Mouse (Mus musculus): ENCODE measurements at regions not wholly inside any gene's neighbourhood (a gene's known extent, or its start where the extent isn't known, plus 50 kb on each side); places are given as distances from the start of the nearest gene placed in this dataset.

DNA sequence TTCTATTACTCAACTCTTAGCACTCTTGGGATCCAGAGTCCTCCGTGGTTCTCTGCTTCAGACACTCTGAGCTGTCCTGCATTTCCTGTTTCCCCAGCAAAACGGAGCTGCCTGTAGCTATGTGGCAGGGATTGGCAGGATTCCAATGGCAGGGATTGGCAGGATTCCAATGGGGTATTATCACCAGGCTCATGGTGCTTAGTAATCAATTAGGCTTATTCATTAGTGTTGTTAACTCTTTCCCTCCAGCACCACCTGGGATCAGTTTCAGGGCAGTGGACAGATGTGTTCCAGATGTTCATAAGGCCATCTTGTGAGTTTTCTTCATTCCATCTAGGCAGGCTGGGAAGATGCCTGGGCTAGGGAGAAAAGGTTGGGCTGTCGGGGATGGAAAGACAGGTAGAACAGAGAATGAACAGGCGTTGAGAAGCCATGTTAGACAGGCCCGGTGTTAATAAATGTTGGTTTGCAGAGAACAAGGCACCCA lies 163.5 kb downstream of the Emp1 start:
- DNase-seq: peak; percentile 30

DNA sequence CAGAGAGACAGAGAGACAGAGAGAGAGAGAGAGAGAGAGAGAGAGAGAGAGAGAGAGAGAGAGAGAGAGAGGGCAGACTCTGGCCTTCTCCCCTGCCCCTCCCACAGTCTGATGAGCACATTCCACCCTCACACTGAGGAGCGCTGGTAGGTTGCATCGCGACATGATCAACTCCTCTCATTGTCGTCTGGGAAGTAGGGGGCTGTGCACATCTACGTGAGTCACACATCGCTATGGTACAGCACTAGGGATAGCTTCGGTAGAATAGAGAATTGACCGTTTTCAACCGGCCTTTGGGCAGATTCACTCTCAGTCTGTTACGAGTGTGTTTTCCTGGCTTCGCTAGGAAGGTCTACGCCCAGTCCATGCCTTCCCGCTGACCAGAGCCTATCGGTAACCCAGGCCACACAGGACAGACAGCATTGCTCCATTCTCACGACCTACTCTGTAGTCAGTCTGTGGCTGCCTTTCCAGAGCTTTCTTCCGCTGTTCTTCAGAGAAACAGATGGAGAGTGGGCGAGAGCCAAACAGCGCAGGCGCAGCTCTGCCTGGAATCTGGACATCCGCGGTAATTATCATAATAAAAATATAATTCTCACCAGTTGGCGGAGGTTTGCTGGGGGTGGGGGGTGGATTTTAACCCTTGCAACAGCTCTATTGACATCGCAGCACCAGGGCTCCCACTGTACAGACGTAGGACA lies 164.3 kb downstream of the Emp1 start:
- no peak for DNase-seq

DNA sequence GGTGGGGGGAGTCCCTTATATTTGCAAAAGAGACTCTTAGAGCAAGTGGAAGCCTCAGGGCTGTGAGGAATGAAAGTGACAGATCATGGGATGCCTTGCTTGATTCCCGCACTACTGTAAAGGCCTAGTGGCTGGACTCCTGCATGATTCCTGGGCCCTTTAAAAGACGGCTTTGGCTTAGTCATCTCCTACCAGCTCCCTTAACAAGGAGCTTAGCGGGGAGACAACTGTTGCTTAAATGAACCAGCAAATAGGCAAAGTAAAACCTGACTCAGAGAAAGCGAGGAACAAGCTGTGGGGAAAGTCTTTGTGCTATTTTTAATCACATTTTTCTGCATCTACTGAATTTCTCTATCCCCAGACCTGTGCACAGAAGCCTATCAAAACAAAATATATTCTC lies 165.5 kb downstream of the Emp1 start:
- DNase-seq: no peak

DNA sequence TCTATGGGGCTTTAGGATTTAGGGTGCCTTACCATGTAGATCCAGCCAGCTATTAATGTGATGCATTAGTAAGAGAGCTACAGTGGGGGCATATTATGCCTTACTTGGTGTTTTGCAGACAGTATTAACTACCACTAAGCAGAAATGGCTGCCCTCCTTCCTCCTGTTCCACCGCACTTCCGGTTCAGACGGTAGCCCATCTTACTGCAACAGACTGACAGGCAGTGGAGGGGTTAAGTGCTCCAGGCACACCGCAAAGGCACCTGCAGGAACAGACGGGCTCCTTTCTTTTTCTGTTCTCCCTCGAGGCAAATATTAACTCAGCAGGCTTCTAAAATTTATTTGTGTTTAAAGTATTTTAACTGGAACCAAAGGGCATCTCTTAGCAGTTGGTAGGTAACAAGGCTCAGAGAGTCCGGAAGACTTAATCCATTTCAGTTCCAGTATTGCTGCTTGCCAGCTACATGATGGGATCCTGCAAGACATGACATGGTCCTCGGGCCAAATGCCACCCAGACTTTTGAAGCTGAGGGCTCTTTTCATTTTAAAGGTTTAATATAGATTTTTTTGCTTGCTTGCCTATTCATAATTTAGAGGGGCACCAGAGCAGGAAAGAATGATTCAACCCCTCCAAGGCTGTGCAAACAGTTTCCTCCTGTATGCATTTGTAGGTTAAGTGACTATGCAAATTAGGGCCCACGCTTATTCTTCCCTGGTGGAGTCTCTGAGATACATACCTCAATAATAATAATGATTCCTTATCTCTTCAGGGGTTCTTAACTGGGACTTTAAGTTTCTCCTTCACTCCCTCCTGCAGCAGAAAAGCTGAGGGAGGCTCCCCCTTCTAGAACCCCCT lies 177.7 kb downstream of the Emp1 start:
- no peak for DNase-seq

DNA sequence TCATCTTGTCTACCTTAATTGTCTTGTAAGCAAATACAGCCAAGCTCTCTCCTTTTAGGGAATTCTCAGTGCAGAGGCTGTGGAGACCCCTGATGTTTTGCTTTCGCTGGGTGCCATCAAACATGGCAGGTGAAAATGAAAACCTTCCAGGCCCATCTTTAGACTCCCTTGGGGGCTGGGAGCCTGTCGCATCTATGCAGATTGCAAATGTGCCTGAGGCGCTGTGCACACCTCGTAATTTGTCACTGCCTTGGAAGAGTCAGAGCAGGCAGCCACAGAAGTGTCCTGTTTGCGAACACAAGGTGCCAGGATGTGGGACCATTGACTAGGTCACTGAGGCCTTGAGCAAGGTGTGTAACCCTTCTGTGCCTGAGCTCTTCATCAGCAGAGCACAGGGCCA lies 179.2 kb downstream of the Emp1 start:
- DNase-seq: no peak

DNA sequence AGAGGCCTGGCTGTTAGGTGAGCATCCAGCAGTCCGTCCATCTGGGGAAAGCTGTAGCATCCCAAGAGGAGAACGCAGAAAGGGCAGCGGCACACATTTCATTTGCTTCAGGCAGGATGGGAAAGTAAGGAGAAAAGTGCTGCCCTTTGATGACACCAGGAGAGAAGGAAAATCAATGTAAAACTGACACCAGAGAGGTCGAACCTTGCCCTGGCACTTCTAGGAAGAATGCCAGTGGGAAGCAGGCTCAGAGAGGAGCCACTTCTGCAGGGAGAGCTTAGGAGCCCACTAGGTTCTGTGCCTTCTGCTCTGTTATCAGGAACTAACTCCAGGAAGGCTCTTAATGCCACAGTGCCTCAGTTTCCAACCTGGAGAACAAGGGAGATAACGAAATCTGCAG lies 180.0 kb downstream of the Emp1 start:
- no peak for DNase-seq

DNA sequence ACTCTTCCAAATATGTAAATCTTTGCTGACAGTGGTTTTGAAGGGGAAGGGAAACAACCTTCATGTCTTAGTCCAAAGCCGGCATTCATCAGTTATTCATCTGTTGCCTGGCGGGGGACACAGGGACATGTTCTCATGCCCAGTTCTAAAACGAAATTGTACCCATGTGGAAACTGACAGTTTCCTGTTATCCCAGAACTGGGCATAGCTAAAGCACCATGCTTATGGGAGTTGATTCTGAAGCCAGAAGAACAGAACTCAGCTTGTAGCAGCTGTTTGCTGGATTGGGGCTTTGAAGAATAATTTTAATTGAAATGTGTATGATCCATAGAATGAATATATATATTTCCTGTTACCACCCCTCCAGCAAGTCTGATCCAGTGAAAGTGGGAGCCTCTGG lies 181.0 kb downstream of the Emp1 start:
- no peak for DNase-seq

DNA sequence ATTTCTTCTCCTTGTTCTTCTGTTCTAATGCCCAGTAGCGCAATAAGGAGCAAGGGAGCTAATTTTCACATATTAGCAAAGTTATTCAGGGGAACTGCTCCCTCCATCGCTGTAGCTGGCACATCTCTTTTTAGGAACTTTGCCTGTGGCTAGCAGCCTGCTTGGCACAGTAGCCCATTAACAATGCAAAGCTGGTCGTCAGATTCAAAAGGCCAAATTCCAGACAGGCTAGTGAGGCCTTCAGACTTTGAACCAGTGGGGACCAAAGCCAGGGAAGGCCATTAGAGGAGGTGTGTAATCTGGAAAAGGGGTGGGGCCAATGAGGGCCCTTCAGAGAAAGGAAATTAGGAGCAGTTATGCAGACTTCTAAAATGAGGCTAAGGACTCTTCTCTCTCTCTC lies 181.5 kb downstream of the Emp1 start:
- no peak for DNase-seq

DNA sequence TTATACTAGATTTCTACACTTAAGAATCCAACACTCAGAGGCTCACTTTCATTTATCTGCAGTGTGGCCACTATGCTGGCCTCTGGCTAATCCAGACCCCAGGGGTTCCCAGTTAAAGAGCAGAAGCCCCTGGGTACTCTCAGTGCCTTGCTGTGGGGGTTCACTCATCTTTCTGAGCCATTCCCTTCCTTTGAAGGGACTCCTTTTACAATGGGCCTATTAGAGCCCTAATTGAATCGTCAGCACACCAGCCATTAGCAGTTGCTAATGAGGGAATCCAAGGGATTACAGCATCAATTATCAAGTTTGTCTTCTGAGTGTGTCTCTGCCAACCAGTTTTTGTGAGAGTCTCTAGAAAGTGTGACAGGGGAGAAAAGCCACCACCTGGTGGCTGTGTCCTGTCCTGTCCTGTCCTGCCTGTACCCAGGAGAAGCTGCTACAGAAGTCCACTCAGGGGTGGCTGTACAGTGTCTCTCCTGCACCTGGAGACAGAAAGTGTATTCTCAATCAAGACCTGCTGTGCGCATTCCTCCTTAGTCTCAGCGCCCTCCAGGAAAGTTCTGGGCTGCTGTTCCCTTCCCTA lies 188.1 kb downstream of the Emp1 start:
- no peak for DNase-seq

DNA sequence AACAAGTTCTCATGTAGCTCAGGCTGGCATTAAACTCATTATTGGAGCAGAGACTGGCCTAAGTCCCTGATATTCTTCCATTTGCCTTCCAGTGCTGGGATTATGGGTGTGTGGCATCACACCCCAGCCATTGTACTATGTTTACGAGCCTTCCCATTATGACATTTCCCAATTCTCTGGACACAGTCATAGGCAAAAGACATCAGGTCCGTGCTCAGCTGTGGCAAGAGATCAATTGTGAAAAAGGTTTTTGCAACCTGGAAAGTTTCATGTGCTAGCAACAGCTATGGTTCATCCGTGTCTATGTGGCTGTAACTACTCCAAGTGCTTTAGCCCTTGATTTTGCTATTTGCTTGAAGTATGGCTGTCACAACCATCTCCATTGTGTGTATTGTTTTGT lies 190.1 kb downstream of the Emp1 start:
- DNase-seq: no peak

DNA sequence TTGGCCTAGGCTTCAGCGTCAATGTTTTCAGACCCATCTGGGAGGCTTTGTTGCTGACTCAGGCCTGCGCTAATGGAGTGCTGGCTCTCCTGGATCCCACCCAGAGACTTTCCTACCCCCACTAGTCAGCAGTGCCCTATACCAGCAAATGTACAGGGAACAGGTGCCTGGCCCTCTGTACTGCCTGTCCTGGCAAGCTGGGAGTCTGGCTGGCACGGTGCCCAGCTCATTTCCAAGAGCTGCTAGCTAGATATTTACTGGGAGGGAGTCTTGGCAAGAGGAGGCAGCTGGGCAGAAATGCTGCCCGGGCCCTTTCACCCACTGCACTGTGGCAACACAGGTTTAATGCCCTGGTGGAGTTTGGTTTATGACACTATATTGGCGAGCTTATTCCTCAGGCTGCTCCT lies 197.2 kb downstream of the Emp1 start:
- DNase-seq: peak; percentile 46

DNA sequence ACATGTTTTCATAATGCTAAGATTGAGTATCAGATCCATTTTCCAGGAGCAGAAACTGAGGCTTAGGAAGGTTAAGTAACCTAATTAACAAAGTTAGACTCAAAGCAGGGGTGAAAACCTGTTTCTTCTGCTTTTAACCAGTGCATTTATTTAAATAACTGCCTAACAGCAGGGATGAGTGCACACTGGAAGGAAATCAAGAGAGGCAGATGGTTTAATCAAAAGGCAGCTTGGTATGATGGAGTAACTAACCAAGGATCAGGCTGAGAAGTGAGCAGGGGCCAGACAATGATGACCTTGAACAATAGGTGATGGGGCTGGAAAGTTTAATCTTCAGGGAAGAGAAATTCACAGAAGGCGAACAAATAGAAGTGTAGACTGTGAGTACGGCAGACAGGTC lies 199.9 kb downstream of the Emp1 start:
- DNase-seq: no peak

DNA sequence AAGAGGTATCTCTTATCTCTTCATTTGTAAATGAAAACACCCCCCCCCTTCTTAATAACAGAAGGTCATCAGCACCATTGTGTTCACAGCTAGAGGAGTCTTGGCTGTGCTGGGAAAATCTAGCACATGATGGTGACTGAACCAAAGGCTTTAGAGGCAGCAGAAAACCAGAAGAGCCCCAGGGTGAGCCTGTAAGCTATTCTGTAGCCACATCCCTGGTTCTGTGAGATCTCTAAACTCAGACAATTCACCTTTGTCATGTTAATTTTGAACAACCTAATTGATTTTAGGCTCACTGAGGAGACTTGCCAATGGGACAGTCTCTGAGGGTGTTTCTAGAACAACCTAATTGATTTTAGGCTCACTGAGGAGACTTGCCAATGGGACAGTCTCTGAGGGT lies 201.4 kb downstream of the Emp1 start:
- DNase-seq: no peak

DNA sequence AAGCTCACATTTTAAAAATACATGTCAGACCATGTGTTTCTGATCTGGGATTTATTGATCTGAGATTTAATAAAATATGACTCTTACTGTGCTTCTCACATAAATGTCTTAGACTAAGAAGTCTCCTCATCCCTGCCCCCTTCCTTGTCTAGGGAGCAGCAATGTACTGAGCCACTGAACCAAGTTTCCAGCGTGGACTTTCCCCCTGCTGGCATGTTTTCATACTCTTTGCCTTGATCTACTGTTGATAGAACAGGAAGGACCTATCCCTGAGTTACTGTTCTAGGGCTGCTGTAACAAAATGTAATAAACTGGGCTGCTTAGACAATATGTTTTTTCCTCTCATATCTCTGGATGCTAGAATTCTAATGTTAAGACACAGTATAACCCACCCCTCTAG lies 206.7 kb downstream of the Emp1 start:
- DNase-seq: no peak

DNA sequence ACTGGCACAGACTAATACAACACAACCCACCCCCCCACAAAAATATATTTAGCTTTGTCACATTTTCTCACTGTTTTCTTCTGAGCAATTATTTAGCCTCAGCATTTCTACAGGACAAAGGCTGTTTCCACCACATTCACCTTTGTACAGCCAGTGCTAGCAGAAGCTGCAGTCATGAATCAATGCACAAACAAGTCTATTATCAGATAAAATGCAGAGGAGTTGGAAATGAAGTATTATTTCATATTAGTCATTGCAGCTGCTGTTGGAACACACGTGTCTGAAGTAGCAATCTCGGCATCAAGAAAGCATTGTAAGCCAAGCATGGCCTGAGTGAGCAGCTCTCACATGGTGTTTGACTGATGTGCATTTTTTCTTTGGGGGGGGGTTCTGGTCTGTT lies 212.9 kb downstream of the Emp1 start:
- DNase-seq: no peak

DNA sequence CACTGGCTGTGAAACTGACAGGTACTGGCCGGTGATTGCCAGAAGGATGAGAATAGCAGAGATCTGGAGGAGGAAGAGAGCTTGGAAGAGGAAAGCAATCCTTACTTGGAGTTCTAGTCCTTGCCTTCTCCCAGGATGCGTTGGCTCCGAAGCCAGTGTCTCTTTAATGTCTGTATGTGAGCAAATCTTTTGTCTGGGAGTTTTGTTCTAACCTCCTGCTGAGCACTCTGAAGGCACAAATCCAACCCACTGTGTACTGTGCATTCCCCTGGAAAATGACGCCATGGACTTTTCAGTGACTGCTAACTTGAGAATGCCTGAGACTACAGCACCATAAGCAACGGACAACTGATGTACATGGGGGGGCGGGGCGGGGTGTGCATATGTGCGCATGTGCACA lies 216.4 kb downstream of the Emp1 start:
- DNase-seq: no peak

DNA sequence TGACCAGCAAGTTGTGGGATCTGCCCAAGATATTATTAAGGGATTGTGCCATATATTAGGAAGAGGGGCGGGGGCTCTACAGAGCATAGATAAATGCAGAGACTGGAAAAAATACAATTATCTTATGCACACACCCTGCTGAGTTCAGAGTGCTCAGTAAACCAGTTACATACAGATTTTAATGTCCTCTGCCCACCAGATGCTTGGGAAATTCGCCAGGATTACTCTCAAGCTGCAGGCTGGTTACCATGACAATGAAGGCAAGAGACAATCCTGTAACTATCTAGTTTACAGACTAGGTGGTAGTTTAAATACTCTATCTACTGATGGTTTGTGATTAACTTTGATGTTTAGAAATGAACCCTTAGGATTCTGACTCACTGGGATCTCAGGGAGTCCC lies 220.2 kb downstream of the Emp1 start:
- no peak for DNase-seq

DNA sequence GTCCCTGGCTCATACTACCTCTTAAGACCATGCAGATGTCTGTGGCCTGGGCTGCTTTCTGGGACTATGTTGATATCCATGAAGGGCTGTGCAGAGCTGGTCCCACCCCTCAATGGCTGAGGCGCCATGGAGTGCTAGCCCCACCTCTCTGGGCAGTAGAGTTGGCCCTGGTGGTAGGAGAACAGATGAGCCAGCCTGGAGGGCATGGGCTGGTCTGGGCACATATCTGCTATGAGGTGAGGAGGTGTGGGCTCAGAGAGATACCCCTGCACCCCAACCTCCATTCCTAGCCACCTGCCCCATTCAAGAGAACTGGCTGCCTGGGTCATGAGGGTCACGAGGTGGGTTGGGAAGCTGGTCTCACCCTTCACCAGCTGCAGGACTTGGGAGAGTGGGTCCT lies 222.4 kb downstream of the Emp1 start:
- DNase-seq: no peak

DNA sequence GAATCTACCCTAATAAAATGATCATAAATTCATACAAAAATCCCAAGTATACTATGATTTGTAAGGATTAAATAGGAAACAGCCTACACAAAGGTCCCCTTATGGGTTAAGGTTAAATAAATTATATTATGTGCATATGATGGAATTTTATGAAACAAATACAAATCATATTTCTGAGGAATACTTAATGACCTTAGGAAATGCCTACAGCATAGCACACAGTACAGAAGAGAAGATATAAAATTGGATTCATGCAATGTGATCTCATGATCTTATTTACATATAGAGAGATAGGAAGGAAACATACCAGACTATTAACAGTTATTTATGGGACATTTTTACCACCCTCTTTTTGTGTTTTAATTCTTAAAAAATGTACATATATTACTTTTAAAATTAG lies 227.7 kb downstream of the Emp1 start:
- DNase-seq: no peak

DNA sequence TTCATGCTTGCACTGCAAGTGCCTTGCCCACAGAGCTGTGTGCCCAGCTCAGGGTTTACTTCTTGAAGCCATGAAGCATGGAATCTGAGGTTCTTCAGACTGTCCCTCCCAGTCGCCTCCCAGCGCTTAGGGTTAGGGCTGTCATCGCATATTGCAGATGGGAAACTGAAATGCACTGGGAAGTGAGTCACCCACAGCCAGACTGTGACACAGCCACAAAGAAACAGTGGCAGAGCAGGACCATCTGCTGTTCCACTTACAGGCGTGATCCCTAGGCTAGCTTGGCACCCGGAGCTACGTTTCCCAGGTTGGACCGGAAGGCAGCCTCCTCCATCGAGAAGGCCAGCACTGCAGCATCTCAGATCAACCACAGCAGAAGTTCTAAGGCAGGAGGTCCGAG lies 228.7 kb downstream of the Emp1 start:
- no peak for DNase-seq

DNA sequence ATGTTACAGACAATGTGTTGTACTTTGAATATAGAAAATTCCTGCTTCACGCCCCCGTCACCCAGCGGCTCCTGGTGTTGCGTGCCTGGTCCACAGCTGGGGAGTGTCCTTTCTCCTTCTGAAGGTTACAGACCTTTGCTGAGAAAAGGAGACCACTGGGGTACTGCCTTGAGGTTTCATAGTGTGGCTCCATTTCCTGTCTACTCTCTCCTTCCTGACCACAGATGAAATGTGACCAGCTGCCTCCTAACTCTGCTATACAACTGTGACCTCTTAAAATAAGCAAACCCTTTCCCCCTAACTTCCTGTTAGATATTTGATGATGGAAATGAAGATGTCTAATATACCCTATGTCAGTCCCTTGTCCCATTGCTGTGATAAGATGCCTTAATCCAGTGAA lies 234.0 kb downstream of the Emp1 start:
- DNase-seq: no peak

DNA sequence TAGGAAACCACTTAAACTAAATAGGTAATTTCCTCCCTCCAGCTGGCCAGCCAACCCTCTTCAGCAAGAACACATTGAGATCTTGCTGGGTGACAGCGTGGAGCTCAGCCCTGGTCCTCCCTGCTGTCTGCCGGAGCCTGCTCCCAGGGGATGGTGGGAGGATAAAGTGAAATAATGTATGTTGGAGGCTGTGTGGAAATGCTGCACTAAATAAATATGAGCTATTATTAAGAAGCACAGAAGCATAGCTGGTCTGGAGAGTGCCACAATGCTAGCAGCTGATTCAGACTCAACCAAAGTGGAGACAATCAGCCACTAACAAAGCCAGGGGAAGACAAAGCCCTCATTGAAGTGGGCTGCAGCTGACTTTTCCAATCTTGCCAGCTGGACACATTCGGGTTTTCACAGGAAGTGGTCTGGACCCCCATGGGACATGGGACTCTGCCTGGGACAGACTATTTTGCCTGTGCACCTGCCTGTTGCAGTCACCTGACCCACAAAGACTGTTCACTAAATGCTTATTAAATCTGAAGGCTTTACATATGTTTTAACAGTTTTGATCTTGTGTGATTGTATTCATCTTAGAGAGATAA lies 248.3 kb downstream of the Emp1 start:
- DNase-seq: no peak

DNA sequence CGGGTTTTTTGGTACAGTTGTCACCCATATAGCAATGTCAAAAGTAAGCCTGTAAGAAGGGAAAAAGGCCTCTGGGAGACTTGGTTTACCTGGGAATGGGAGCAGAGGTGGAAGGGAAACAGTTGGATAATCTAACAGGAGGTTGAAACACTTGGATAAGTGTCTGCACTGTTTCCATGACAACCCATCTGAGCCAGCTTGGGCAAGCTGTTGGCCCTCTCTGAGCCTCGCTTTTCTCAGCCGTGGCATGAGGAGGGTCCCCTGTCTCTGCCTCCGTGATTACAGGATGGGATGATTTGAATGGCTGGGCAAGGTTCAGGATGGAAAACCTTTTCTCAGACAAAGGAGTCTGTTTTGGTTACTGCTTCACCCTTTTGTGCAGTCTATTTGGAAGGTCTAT lies 265.6 kb downstream of the Emp1 start:
- DNase-seq: no peak

DNA sequence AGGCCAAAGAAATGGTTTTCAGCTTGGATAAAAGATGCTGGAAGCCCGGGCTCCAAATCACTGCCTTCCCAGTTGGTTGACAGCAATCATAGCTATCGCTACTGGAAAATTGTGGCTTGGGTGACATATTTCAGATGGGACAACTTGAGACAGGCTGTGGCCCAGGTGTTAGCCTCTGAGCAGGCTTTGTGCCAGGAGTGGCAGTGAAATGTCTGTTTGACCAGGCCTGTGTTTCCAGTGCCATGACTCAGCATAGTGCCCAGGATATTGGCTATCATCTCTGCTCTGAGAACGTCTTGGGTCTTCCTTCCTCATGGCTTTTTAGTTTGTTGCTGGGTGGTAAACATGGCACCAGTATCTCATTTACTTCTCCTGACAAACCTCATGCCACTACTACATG lies 266.9 kb downstream of the Emp1 start:
- DNase-seq: no peak
